Mouse (Mus musculus): ENCODE measurements at regions not wholly inside any gene's neighbourhood (a gene's known extent, or its start where the extent isn't known, plus 50 kb on each side); places are given as distances from the start of the nearest gene placed in this dataset.

DNA sequence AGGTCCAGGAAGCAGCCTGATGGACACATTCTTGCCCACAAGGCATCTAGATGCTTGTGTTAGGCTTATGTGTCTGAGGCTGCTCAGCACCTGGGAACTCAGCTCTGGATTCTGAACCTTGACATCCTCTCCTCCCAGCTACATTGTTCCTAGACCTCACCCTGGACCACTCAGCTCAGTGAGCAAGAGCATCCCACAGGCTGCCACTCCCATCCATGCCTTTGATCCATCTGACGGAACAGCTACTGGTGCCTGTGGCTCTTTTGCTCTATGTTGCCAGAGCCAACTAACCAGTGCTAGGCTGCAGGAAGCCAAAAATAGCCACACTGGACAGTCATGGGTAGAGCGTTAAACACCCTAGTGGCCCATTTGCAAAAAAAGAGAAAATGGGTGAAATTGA is 374.8 kb downstream of the Cd83 start:
- ATAC-seq (replicated peaks; ENCODE audit: low FRiP score, low read depth) (peak; percentile 29; the same call in 1 of the 2 replicates), DNase-seq (ENCODE audit: low spot score) (peak; percentile 68)
- no peaks in the 10 kb centered on the region for H3K36me3 ChIP-seq (ENCODE audit: insufficient read depth, low read length)
- no peak overlapping the region for H3K27ac ChIP-seq
- WGBS, result 55% methylated on average over 2 of the region's 2 CpGs
- no peak for TF ChIP-seq CTCF (IDR thresholded peaks at IDR 0.05; ENCODE audit: low read depth)
- no peaks in the 10 kb centered on the region for H3K4me1 ChIP-seq (replicated peaks; ENCODE audit: insufficient read depth, low read length)
- H3K4me2 ChIP-seq (ENCODE audit: low read length), result no peak overlapping the region
- no peaks in the 10 kb centered on the region for H3K27me3 ChIP-seq (ENCODE audit: insufficient read depth, low read length)
- H3K4me3 ChIP-seq (replicated peaks; ENCODE audit: low read depth, low read length), result no peak overlapping the region
- no peaks in the 10 kb centered on the region for H3K9me3 ChIP-seq (replicated peaks; ENCODE audit: low read length)
- H3K9ac ChIP-seq (ENCODE audit: low read depth, low read length), result no peak overlapping the region

DNA sequence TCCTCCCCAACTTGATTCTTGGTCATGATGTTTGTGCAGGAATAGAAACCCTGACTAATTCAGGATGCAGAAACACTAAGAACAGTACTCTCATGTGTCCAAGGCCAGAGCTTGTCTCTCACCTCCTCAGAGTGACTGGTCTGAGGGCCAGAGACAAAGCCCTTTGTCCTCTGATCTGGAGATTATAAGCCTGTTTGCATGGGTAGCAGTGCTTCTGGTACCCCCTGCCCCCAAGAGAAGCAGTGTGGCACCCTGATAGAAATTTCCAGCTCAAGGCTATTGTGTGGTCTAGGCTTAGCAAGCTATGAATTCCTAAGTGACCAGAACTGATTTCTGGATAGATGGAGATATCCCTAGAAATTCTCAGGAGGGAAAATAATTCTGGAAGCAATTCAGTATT is 380.2 kb downstream of the Cd83 start:
- ATAC-seq (replicated peaks; ENCODE audit: low FRiP score, low read depth) (no peak), DNase-seq (ENCODE audit: low spot score) (no peak)
- Histone ChIP-seq H3K4me1 (replicated peaks; ENCODE audit: insufficient read depth, low read length) (no peaks in the 10 kb centered on the region), H3K36me3 (ENCODE audit: insufficient read depth, low read length) (no peaks in the 10 kb centered on the region), H3K9ac (ENCODE audit: low read depth, low read length) (no peak overlapping the region), H3K9me3 (replicated peaks; ENCODE audit: low read length) (no peaks in the 10 kb centered on the region), H3K27me3 (ENCODE audit: insufficient read depth, low read length) (no peaks in the 10 kb centered on the region), H3K4me3 (replicated peaks; ENCODE audit: low read depth, low read length) (no peak overlapping the region), H3K27ac (no peak overlapping the region), H3K4me2 (ENCODE audit: low read length) (no peak overlapping the region)
- no peak for TF ChIP-seq CTCF (IDR thresholded peaks at IDR 0.05; ENCODE audit: low read depth)

DNA sequence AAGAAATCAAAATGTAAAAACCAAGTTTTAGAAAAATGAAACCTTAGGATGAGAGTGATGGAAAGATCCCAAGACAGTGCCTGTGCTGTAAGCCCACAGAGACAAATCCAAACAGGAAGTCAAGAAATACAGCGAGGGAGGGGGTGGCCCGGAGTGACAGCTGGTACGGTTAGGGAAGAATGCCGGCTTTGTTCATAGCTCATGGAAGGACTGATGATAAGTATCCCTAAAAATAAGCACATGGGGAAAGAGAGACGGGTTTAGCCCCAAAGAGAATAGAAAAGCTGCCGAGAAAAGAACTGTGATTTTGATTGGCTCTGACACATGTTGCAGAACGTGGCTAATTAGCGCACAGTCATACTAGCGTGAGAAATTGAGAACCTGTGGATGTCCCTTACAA is 382.6 kb downstream of the Cd83 start:
- Histone ChIP-seq H3K9ac (ENCODE audit: low read depth, low read length) (no peak overlapping the region), H3K36me3 (ENCODE audit: insufficient read depth, low read length) (no peaks in the 10 kb centered on the region), H3K27ac (no peak overlapping the region), H3K27me3 (ENCODE audit: insufficient read depth, low read length) (no peaks in the 10 kb centered on the region), H3K9me3 (replicated peaks; ENCODE audit: low read length) (no peaks in the 10 kb centered on the region), H3K4me1 (replicated peaks; ENCODE audit: insufficient read depth, low read length) (no peaks in the 10 kb centered on the region), H3K4me3 (replicated peaks; ENCODE audit: low read depth, low read length) (no peak overlapping the region), H3K4me2 (ENCODE audit: low read length) (no peak overlapping the region)
- DNase-seq (ENCODE audit: low spot score), result peak; percentile 43
- 62% methylated on average over 9 of the region's 9 CpGs for WGBS
- TF ChIP-seq CTCF (IDR thresholded peaks at IDR 0.05; ENCODE audit: low read depth), result no peak
- ATAC-seq (replicated peaks; ENCODE audit: low FRiP score, low read depth), result no peak

DNA sequence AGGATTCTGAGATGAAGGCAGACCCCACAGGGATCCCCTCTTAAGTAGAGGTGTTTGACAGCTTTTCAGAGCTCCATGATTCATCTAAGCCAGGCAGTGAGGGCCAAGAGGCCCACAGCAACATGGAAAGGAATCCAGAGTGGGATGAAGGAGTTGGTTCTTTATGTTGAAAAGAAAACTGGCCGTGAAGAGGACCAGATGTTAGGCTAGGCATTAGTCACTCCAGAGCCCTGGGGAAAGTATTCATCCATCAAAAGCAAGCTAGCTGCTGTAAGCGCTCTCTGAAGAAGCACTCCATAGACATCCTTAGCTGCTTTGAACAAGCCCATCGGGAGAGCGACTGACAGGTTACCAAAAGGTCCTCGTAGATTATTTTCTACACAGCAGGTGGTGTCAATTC is 383.6 kb downstream of the Cd83 start:
- no peaks in the 10 kb centered on the region for H3K27me3 ChIP-seq (ENCODE audit: insufficient read depth, low read length)
- DNase-seq (ENCODE audit: low spot score), result peak; percentile 56
- H3K4me1 ChIP-seq (replicated peaks; ENCODE audit: insufficient read depth, low read length), result no peaks in the 10 kb centered on the region
- no peak overlapping the region for H3K4me2 ChIP-seq (ENCODE audit: low read length)
- no peak for TF ChIP-seq CTCF (IDR thresholded peaks at IDR 0.05; ENCODE audit: low read depth)
- H3K9me3 ChIP-seq (replicated peaks; ENCODE audit: low read length), result no peaks in the 10 kb centered on the region
- 61% methylated on average over 5 of the region's 5 CpGs for WGBS
- H3K36me3 ChIP-seq (ENCODE audit: insufficient read depth, low read length), result no peaks in the 10 kb centered on the region
- H3K27ac ChIP-seq, result no peak overlapping the region
- H3K4me3 ChIP-seq (replicated peaks; ENCODE audit: low read depth, low read length), result no peak overlapping the region
- ATAC-seq (replicated peaks; ENCODE audit: low FRiP score, low read depth), result no peak
- no peak overlapping the region for H3K9ac ChIP-seq (ENCODE audit: low read depth, low read length)

- H3K4me3 ChIP-seq (replicated peaks; ENCODE audit: low read depth, low read length), result no peak overlapping the region
- TF ChIP-seq CTCF (IDR thresholded peaks at IDR 0.05; ENCODE audit: low read depth), result no peak
- no peak for ATAC-seq (replicated peaks; ENCODE audit: low FRiP score, low read depth)
- no peak overlapping the region for H3K9ac ChIP-seq (ENCODE audit: low read depth, low read length)
- H3K36me3 ChIP-seq (ENCODE audit: insufficient read depth, low read length), result no peaks in the 10 kb centered on the region
- H3K4me1 ChIP-seq (replicated peaks; ENCODE audit: insufficient read depth, low read length), result no peaks in the 10 kb centered on the region
- no peak overlapping the region for H3K27ac ChIP-seq
- 64% methylated on average over 6 of the region's 6 CpGs for WGBS
- DNase-seq (ENCODE audit: low spot score), result no peak
- no peaks in the 10 kb centered on the region for H3K9me3 ChIP-seq (replicated peaks; ENCODE audit: low read length)
- no peak overlapping the region for H3K4me2 ChIP-seq (ENCODE audit: low read length)
- no peaks in the 10 kb centered on the region for H3K27me3 ChIP-seq (ENCODE audit: insufficient read depth, low read length)
Measured at GRCm38 (mm10) chr13:44171639-44172038, 387.1 kb downstream of the Cd83 start.

DNA sequence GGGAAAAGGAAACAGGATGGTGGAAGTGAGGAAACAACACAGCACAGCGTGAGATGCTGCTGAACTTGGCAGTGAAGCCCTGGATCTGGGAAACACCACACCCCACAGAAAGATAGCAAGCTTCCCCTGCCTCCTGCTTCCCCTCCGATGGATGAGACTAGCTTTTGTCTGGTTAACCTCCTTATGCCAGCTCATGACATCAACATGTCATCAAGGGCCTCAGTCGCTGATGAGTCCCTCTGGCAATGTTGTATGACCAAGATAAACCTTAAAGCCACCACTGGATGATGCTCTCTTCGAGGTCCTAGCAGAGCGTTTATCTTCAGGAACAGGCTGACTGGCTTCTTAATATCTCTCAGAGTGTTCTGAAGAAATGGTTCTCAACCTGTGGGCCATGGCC is 388.1 kb downstream of the Cd83 start:
- Histone ChIP-seq H3K9me3 (replicated peaks; ENCODE audit: low read length) (no peaks in the 10 kb centered on the region), H3K27ac (no peak overlapping the region), H3K4me3 (replicated peaks; ENCODE audit: low read depth, low read length) (no peak overlapping the region), H3K9ac (ENCODE audit: low read depth, low read length) (no peak overlapping the region), H3K4me1 (replicated peaks; ENCODE audit: insufficient read depth, low read length) (no peaks in the 10 kb centered on the region), H3K4me2 (ENCODE audit: low read length) (no peak overlapping the region), H3K36me3 (ENCODE audit: insufficient read depth, low read length) (no peaks in the 10 kb centered on the region), H3K27me3 (ENCODE audit: insufficient read depth, low read length) (no peaks in the 10 kb centered on the region)
- no peak for DNase-seq (ENCODE audit: low spot score)
- ATAC-seq (replicated peaks; ENCODE audit: low FRiP score, low read depth), result no peak
- WGBS, result 92% methylated on average over 5 of the region's 5 CpGs
- no peak for TF ChIP-seq CTCF (IDR thresholded peaks at IDR 0.05; ENCODE audit: low read depth)

GRCm38 (mm10) chr13:44174236-44174635 is 389.7 kb downstream of the Cd83 start:
- H3K9ac ChIP-seq (ENCODE audit: low read depth, low read length), result no peak overlapping the region
- no peaks in the 10 kb centered on the region for H3K4me1 ChIP-seq (replicated peaks; ENCODE audit: insufficient read depth, low read length)
- ATAC-seq (replicated peaks; ENCODE audit: low FRiP score, low read depth) (no peak), DNase-seq (ENCODE audit: low spot score) (no peak)
- H3K4me2 ChIP-seq (ENCODE audit: low read length), result no peak overlapping the region
- no peaks in the 10 kb centered on the region for H3K27me3 ChIP-seq (ENCODE audit: insufficient read depth, low read length)
- H3K27ac ChIP-seq, result no peak overlapping the region
- no peaks in the 10 kb centered on the region for H3K9me3 ChIP-seq (replicated peaks; ENCODE audit: low read length)
- 87% methylated on average over 2 of the region's 2 CpGs for WGBS
- no peak for TF ChIP-seq CTCF (IDR thresholded peaks at IDR 0.05; ENCODE audit: low read depth)
- H3K36me3 ChIP-seq (ENCODE audit: insufficient read depth, low read length), result no peaks in the 10 kb centered on the region
- H3K4me3 ChIP-seq (replicated peaks; ENCODE audit: low read depth, low read length), result no peak overlapping the region

Data from kidney, postnatal 0 days (tissue).